Mouse (Mus musculus): ENCODE results near the gene Fmo1. TPM values are rescaled to one million over a fixed set of nuclear protein-coding genes. Genes with fewer than 3 reads are reported as not detected.
"Not testable (repeated sequence)": the region's sequence is repeated elsewhere in the genome, so short reads cannot be mapped to it uniquely, and the experiment has no call there.

The Fmo1 gene
- polyA plus RNA-seq, 2 experiments = 35.0 to 46.7 TPM

GRCm38 (mm10) chr1:162805011-162805410 is 61.4 kb downstream of the Fmo1 start:
- no peak overlapping the region for H3K9ac ChIP-seq (ENCODE audit: low read depth, low read length, severe bottlenecking)
- H3K4me2 ChIP-seq (replicated peaks; ENCODE audit: low read depth, low read length, severe bottlenecking) = no peak overlapping the region
- ATAC-seq (ENCODE audit: low FRiP score, low read depth) (no peak), DNase-seq (ENCODE audit: low spot score) (no peak)
- 53% methylated on average over 5 of the region's 5 CpGs for WGBS
- H3K27me3 ChIP-seq (ENCODE audit: control insufficient read depth, insufficient read depth, low read length) = no peaks in the 10 kb centered on the region
- H3K9me3 ChIP-seq (ENCODE audit: control insufficient read depth, low read length) = no peaks in the 10 kb centered on the region
- no peak overlapping the region for H3K4me3 ChIP-seq (replicated peaks; ENCODE audit: low read length)
- TF ChIP-seq POLR2A (IDR thresholded peaks at IDR 0.05; ENCODE audit: borderline replicate concordance, extremely low read depth, insufficient read depth, insufficient read length) = no peak
- no peaks in the 10 kb centered on the region for H3K36me3 ChIP-seq (ENCODE audit: control insufficient read depth, insufficient read depth, low read length)
- no peak overlapping the region for H3K27ac ChIP-seq (replicated peaks; ENCODE audit: low read depth, low read length)
- no peaks in the 10 kb centered on the region for H3K4me1 ChIP-seq (ENCODE audit: control insufficient read depth, insufficient read depth, low read length)

GRCm38 (mm10) chr1:162796441-162796840 is 70.0 kb downstream of the Fmo1 start:
- H3K9me3 ChIP-seq (ENCODE audit: control insufficient read depth, low read length) = no peaks in the 10 kb centered on the region
- no peak for TF ChIP-seq POLR2A (IDR thresholded peaks at IDR 0.05; ENCODE audit: borderline replicate concordance, extremely low read depth, insufficient read depth, insufficient read length)
- H3K27me3 ChIP-seq (ENCODE audit: control insufficient read depth, insufficient read depth, low read length) = no peaks in the 10 kb centered on the region
- H3K4me2 ChIP-seq (replicated peaks; ENCODE audit: low read depth, low read length, severe bottlenecking) = no peak overlapping the region
- ATAC-seq (ENCODE audit: low FRiP score, low read depth) (no peak), DNase-seq (ENCODE audit: low spot score) (no peak)
- no peaks in the 10 kb centered on the region for H3K36me3 ChIP-seq (ENCODE audit: control insufficient read depth, insufficient read depth, low read length)
- H3K27ac ChIP-seq (replicated peaks; ENCODE audit: low read depth, low read length) = no peak overlapping the region
- H3K4me1 ChIP-seq (ENCODE audit: control insufficient read depth, insufficient read depth, low read length) = no peaks in the 10 kb centered on the region
- H3K9ac ChIP-seq (ENCODE audit: low read depth, low read length, severe bottlenecking) = no peak overlapping the region
- no peak overlapping the region for H3K4me3 ChIP-seq (replicated peaks; ENCODE audit: low read length)

- 69% methylated on average over 7 of the region's 7 CpGs for WGBS
- no peak for TF ChIP-seq POLR2A (IDR thresholded peaks at IDR 0.05; ENCODE audit: borderline replicate concordance, extremely low read depth, insufficient read depth, insufficient read length)
- H3K4me3 ChIP-seq (replicated peaks; ENCODE audit: low read length) = no peak overlapping the region
- H3K27me3 ChIP-seq (ENCODE audit: control insufficient read depth, insufficient read depth, low read length) = no peaks in the 10 kb centered on the region
- no peak for DNase-seq (ENCODE audit: low spot score)
- no peaks in the 10 kb centered on the region for H3K9me3 ChIP-seq (ENCODE audit: control insufficient read depth, low read length)
- H3K9ac ChIP-seq (ENCODE audit: low read depth, low read length, severe bottlenecking) = no peak overlapping the region
- no peaks in the 10 kb centered on the region for H3K4me1 ChIP-seq (ENCODE audit: control insufficient read depth, insufficient read depth, low read length)
- no peaks in the 10 kb centered on the region for H3K36me3 ChIP-seq (ENCODE audit: control insufficient read depth, insufficient read depth, low read length)
- no peak for ATAC-seq (ENCODE audit: low FRiP score, low read depth)
- no peak overlapping the region for H3K4me2 ChIP-seq (replicated peaks; ENCODE audit: low read depth, low read length, severe bottlenecking)
- H3K27ac ChIP-seq (replicated peaks; ENCODE audit: low read depth, low read length) = no peak overlapping the region
Measured at GRCm38 (mm10) chr1:162792306-162793044, 73.9 kb downstream of the Fmo1 start.

- WGBS = 87% methylated on average over 4 of the region's 4 CpGs
- H3K4me3 ChIP-seq (replicated peaks; ENCODE audit: low read length) = no peak overlapping the region
- no peaks in the 10 kb centered on the region for H3K4me1 ChIP-seq (ENCODE audit: control insufficient read depth, insufficient read depth, low read length)
- H3K9me3 ChIP-seq (ENCODE audit: control insufficient read depth, low read length) = no peaks in the 10 kb centered on the region
- no peak for TF ChIP-seq POLR2A (IDR thresholded peaks at IDR 0.05; ENCODE audit: borderline replicate concordance, extremely low read depth, insufficient read depth, insufficient read length)
- no peak overlapping the region for H3K4me2 ChIP-seq (replicated peaks; ENCODE audit: low read depth, low read length, severe bottlenecking)
- no peaks in the 10 kb centered on the region for H3K27me3 ChIP-seq (ENCODE audit: control insufficient read depth, insufficient read depth, low read length)
- H3K36me3 ChIP-seq (ENCODE audit: control insufficient read depth, insufficient read depth, low read length) = no peaks in the 10 kb centered on the region
- ATAC-seq (ENCODE audit: low FRiP score, low read depth) (no peak), DNase-seq (ENCODE audit: low spot score) (no peak)
- no peak overlapping the region for H3K27ac ChIP-seq (replicated peaks; ENCODE audit: low read depth, low read length)
- no peak overlapping the region for H3K9ac ChIP-seq (ENCODE audit: low read depth, low read length, severe bottlenecking)
Measured at GRCm38 (mm10) chr1:162785222-162785621, 81.2 kb downstream of the Fmo1 start.

- no peaks in the 10 kb centered on the region for H3K27me3 ChIP-seq (ENCODE audit: control insufficient read depth, insufficient read depth, low read length)
- no peak overlapping the region for H3K9ac ChIP-seq (ENCODE audit: low read depth, low read length, severe bottlenecking)
- no peaks in the 10 kb centered on the region for H3K36me3 ChIP-seq (ENCODE audit: control insufficient read depth, insufficient read depth, low read length)
- TF ChIP-seq POLR2A (IDR thresholded peaks at IDR 0.05; ENCODE audit: borderline replicate concordance, extremely low read depth, insufficient read depth, insufficient read length) = no peak
- ATAC-seq (ENCODE audit: low FRiP score, low read depth) = no peak
- H3K4me2 ChIP-seq (replicated peaks; ENCODE audit: low read depth, low read length, severe bottlenecking) = no peak overlapping the region
- H3K27ac ChIP-seq (replicated peaks; ENCODE audit: low read depth, low read length) = no peak overlapping the region
- H3K4me1 ChIP-seq (ENCODE audit: control insufficient read depth, insufficient read depth, low read length) = no peaks in the 10 kb centered on the region
- no peak for DNase-seq (ENCODE audit: low spot score)
- no peak overlapping the region for H3K4me3 ChIP-seq (replicated peaks; ENCODE audit: low read length)
- WGBS = 79% methylated on average over 7 of the region's 7 CpGs
- H3K9me3 ChIP-seq (ENCODE audit: control insufficient read depth, low read length) = no peaks in the 10 kb centered on the region
Measured at GRCm38 (mm10) chr1:162783669-162784248, 82.7 kb downstream of the Fmo1 start.

- not testable (repeated sequence) for H3K27ac ChIP-seq (replicated peaks; ENCODE audit: low read depth, low read length); H3K4me3 ChIP-seq (replicated peaks; ENCODE audit: low read length); DNase-seq (ENCODE audit: low spot score); H3K9ac ChIP-seq (ENCODE audit: low read depth, low read length, severe bottlenecking); H3K27me3 ChIP-seq (ENCODE audit: control insufficient read depth, insufficient read depth, low read length); H3K9me3 ChIP-seq (ENCODE audit: control insufficient read depth, low read length); H3K4me1 ChIP-seq (ENCODE audit: control insufficient read depth, insufficient read depth, low read length); ATAC-seq (ENCODE audit: low FRiP score, low read depth); H3K36me3 ChIP-seq (ENCODE audit: control insufficient read depth, insufficient read depth, low read length); H3K4me2 ChIP-seq (replicated peaks; ENCODE audit: low read depth, low read length, severe bottlenecking)
- WGBS = 87% methylated on average over 2 of the region's 2 CpGs
Measured at GRCm38 (mm10) chr1:162781035-162781434, 85.4 kb downstream of the Fmo1 start.
